In the genomic region with DNA sequence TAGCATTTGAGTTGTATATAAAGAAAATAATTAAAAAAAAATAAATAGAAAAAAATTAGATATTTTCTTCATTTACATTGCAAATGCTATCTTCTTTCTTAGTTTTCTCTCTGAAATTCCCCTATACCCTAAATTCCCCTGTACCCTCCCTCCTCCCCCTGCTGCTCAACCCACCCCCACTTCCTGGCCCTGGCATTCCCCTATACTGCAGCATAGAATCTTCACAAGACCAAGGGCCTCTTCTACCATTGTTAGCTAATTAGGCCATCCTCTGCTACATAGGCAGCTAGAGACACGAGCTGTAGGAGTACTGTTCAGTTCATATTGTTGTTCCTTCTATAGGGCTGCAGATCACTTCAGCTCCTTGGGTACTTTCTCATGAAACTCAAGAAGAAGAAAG, we compare ENCODE assay signal across 34 mouse cellular contexts.
"Had no signal": no experiment of that assay in that cellular context is flagged by ENCODE, and none has a peak within 500 bp of the region (broad histone marks: within the 10 kb centered on the region; RNA-seq: fewer than 3 reads in every experiment).

No protein-coding gene starts in this region.

- H3K9ac ChIP-seq: heart, embryonic 12.5 days; heart, embryonic 13.5 days; heart, embryonic 15.5 days; hindbrain, embryonic 12.5 days; hindbrain, embryonic 13.5 days; hindbrain, embryonic 14.5 days; hindbrain, embryonic 15.5 days; intestine, embryonic 15.5 days; kidney, embryonic 15.5 days had no signal

- H3K4me2 ChIP-seq: heart, embryonic 11.5 days; heart, embryonic 12.5 days; heart, embryonic 13.5 days; heart, embryonic 15.5 days; hindbrain, embryonic 12.5 days; hindbrain, embryonic 13.5 days; hindbrain, embryonic 14.5 days; hindbrain, embryonic 15.5 days; intestine, embryonic 15.5 days; kidney, embryonic 15.5 days had no signal

- H3K9me3 ChIP-seq: heart, embryonic 10.5 days; heart, embryonic 15.5 days; hindbrain, embryonic 10.5 days; hindbrain, embryonic 12.5 days; hindbrain, embryonic 13.5 days; hindbrain, embryonic 15.5 days; intestine, embryonic 15.5 days; kidney, embryonic 15.5 days had no signal

- H3K27ac ChIP-seq: heart, embryonic 10.5 days; heart, embryonic 13.5 days; heart, embryonic 15.5 days; hindbrain, embryonic 10.5 days; hindbrain, embryonic 12.5 days; hindbrain, embryonic 13.5 days; hindbrain, embryonic 14.5 days; hindbrain, embryonic 15.5 days; hindbrain, postnatal 0 days; intestine, embryonic 15.5 days; kidney, embryonic 15.5 days; kidney, postnatal 0 days; layer of hippocampus, adult 2 months; left cerebral cortex, adult 2 months had no signal

- H3K4me1 ChIP-seq: heart, embryonic 10.5 days; heart, embryonic 12.5 days; heart, embryonic 13.5 days; heart, embryonic 15.5 days; hindbrain, embryonic 10.5 days; hindbrain, embryonic 12.5 days; hindbrain, embryonic 13.5 days; hindbrain, embryonic 15.5 days; intestine, embryonic 15.5 days; kidney, embryonic 15.5 days had no signal

- ATAC-seq: hindbrain, embryonic 16.5 days; hindbrain, postnatal 0 days; intestine, embryonic 15.5 days; intestine, embryonic 16.5 days had no signal

- DNase-seq: heart, postnatal 10 days; heart, postnatal 14 days; heart, postnatal 36 days; heart, postnatal 4 days; kidney, adult 11 months; kidney, adult 18-20 months; kidney, adult 2 months; kidney, adult 8-10 months; kidney, adult 9 months; kidney, postnatal 10 days; kidney, postnatal 14 days; kidney, postnatal 25 days; kidney, postnatal 36 days; kidney, postnatal 4 days; layer of hippocampus, adult 9-11 months; layer of hippocampus, postnatal 36 days had no signal

- H3K27me3 ChIP-seq: heart, embryonic 12.5 days; heart, embryonic 13.5 days; heart, embryonic 15.5 days; hindbrain, embryonic 12.5 days; hindbrain, embryonic 13.5 days; hindbrain, embryonic 15.5 days; intestine, embryonic 15.5 days; kidney, embryonic 15.5 days had no signal

- H3K4me3 ChIP-seq: heart, embryonic 10.5 days; heart, embryonic 12.5 days; heart, embryonic 13.5 days; heart, embryonic 15.5 days; hindbrain, embryonic 10.5 days; hindbrain, embryonic 12.5 days; hindbrain, embryonic 13.5 days; hindbrain, embryonic 15.5 days; intestine, embryonic 15.5 days; kidney, embryonic 15.5 days; layer of hippocampus, adult 2 months; left cerebral cortex, adult 2 months had no signal

- H3K36me3 ChIP-seq: heart, embryonic 10.5 days; heart, embryonic 12.5 days; heart, embryonic 13.5 days; heart, embryonic 15.5 days; hindbrain, embryonic 10.5 days; hindbrain, embryonic 12.5 days; hindbrain, embryonic 13.5 days; hindbrain, embryonic 15.5 days; intestine, embryonic 15.5 days; kidney, embryonic 15.5 days had no signal
